Mouse (Mus musculus) erythroblast, embryonic 14.5 days (primary cell): ENCODE measurements at regions not wholly inside any gene's neighbourhood (a gene's known extent, or its start where the extent isn't known, plus 50 kb on each side); places are given as distances from the start of the nearest gene placed in this dataset.

ENCODE experiments used
- H3K27me3 ChIP-seq: 2 replicates; pipeline ENCODE4 v1.6.1; 2012; ENCODE audit warnings: inconsistent platforms; ENCODE audit not compliant: control insufficient read depth
- H3K36me3 ChIP-seq: 2 replicates; pipeline ENCODE4 v1.6.1; 2012; ENCODE audit warnings: mild to moderate bottlenecking, inconsistent platforms; ENCODE audit not compliant: control insufficient read depth
- H3K4me1 ChIP-seq: 2 replicates; pipeline ENCODE4 v1.6.1; 2012; ENCODE audit warnings: inconsistent platforms; ENCODE audit not compliant: control insufficient read depth
- H3K4me3 ChIP-seq: replicated peaks from 2 replicates; pipeline ENCODE3; 2012; ENCODE audit warnings: moderate library complexity, mild to moderate bottlenecking, inconsistent platforms
- H3K9me3 ChIP-seq: 2 replicates; pipeline ENCODE4 v1.6.1; 2012; ENCODE audit warnings: low read length, inconsistent platforms, mixed read lengths; ENCODE audit not compliant: control insufficient read depth
- GATA1 ChIP-seq: IDR thresholded peaks from 2 replicates; pipeline ENCODE4 v1.6.1; 2012; ENCODE audit warnings: low read length, inconsistent platforms, mixed read lengths
- TAL1 ChIP-seq: IDR thresholded peaks from 3 replicates; pipeline ENCODE4 v1.6.1; 2012; ENCODE audit warnings: low read length, inconsistent platforms, mixed read lengths

GRCm38 (mm10) chr6:98178005-98178404 is 164.5 kb downstream of the Gm765 start:
- Histone ChIP-seq H3K9me3 (no peaks in the 10 kb centered on the region), H3K4me1 (no peaks in the 10 kb centered on the region), H3K4me3 (no peak overlapping the region), H3K27me3 (no peaks in the 10 kb centered on the region), H3K36me3 (no peaks in the 10 kb centered on the region)
- TF ChIP-seq TAL1, result no peak
- TF ChIP-seq GATA1, result no peak

GRCm38 (mm10) chr6:98149043-98149813 is 193.3 kb downstream of the Gm765 start:
- peaks cover 2% of the 10 kb centered on the region; the same call in 1 of the 2 replicates for H3K9me3 ChIP-seq
- no peaks in the 10 kb centered on the region for H3K4me1 ChIP-seq
- no peaks in the 10 kb centered on the region for H3K36me3 ChIP-seq
- no peaks in the 10 kb centered on the region for H3K27me3 ChIP-seq
- H3K4me3 ChIP-seq, result no peak overlapping the region
- no peak for TF ChIP-seq TAL1
- TF ChIP-seq GATA1, result no peak

GRCm38 (mm10) chr6:98147855-98148254 is 194.7 kb downstream of the Gm765 start:
- TF ChIP-seq TAL1, result no peak
- no peak for TF ChIP-seq GATA1
- H3K27me3 ChIP-seq, result no peaks in the 10 kb centered on the region
- no peaks in the 10 kb centered on the region for H3K36me3 ChIP-seq
- no peaks in the 10 kb centered on the region for H3K4me1 ChIP-seq
- peaks cover 2% of the 10 kb centered on the region; the same call in 1 of the 2 replicates for H3K9me3 ChIP-seq
- H3K4me3 ChIP-seq, result no peak overlapping the region

GRCm38 (mm10) chr6:98132931-98133330 is 209.6 kb downstream of the Gm765 start:
- H3K36me3 ChIP-seq, result no peaks in the 10 kb centered on the region
- no peak overlapping the region for H3K4me3 ChIP-seq
- H3K27me3 ChIP-seq, result no peaks in the 10 kb centered on the region
- no peaks in the 10 kb centered on the region for H3K9me3 ChIP-seq
- TF ChIP-seq GATA1 (no peak), TAL1 (no peak)
- H3K4me1 ChIP-seq, result no peaks in the 10 kb centered on the region

DNA sequence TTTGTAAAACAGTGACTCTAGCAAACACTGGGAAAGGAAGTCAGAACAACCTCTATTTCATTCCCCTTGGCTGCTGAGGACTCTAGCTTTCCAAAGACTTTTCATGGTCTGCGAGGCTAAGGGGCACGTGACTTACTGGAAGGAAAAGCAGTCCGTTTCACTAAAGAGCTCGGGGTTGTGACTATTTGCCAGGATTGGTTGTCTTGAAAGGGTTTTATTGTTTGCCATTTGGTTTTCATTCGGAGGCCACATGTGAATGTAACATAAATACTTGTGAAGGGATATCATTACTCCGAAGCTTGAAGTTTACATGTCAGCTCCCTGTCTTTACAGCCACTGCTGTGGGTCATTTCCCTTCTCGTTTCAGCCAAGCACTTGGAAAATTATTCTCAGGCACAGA is 217.1 kb downstream of the Gm765 start:
- TF ChIP-seq GATA1, result no peak
- no peak for TF ChIP-seq TAL1

DNA sequence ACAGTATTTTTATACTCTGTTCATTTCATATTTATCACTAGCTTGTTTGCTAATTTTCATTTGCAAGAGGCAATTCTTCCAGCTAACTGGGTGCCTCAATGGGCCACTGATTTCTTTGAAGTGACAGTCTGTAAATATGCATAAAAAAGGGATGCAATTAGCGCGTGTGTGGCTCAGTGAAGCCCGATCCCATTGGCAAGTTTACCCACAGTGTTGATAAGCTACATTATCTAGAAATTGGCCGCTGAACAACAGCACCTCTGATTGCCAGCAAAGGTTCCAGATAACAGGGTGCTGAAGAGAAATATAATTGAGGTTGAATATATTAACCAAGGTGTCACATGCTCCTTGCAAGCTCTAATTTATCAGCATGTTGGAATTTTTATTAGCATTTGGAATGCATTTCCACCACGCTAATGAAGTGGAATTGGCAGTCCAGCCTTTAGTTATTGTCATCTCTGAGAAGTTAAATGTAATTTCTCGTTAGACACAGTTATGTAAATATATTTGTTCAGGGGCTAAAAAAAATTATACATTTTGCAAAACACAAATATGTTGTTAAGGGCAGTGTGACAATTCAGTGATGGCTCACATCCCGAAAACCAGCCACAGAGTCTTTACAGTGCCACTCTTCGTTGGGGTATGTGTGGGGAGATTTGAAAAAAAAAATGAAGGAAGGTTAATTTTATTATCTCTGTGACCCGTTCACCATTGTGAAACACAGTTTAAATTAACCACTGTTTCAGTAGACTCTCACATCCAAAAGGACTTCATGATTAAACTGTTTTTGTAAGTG is 224.0 kb downstream of the Gm765 start:
- H3K36me3 ChIP-seq, result no peaks in the 10 kb centered on the region
- TF ChIP-seq GATA1 (no peak), TAL1 (no peak)
- H3K27me3 ChIP-seq, result no peaks in the 10 kb centered on the region
- no peak overlapping the region for H3K4me3 ChIP-seq
- no peaks in the 10 kb centered on the region for H3K4me1 ChIP-seq
- no peaks in the 10 kb centered on the region; the same call in 1 of the 2 replicates for H3K9me3 ChIP-seq

More for the DNA sequence above, 217.1 kb downstream of the Gm765 start:
- Histone ChIP-seq H3K36me3 (no peaks in the 10 kb centered on the region), H3K4me1 (no peaks in the 10 kb centered on the region), H3K27me3 (no peaks in the 10 kb centered on the region), H3K4me3 (no peak overlapping the region), H3K9me3 (no peaks in the 10 kb centered on the region)

DNA sequence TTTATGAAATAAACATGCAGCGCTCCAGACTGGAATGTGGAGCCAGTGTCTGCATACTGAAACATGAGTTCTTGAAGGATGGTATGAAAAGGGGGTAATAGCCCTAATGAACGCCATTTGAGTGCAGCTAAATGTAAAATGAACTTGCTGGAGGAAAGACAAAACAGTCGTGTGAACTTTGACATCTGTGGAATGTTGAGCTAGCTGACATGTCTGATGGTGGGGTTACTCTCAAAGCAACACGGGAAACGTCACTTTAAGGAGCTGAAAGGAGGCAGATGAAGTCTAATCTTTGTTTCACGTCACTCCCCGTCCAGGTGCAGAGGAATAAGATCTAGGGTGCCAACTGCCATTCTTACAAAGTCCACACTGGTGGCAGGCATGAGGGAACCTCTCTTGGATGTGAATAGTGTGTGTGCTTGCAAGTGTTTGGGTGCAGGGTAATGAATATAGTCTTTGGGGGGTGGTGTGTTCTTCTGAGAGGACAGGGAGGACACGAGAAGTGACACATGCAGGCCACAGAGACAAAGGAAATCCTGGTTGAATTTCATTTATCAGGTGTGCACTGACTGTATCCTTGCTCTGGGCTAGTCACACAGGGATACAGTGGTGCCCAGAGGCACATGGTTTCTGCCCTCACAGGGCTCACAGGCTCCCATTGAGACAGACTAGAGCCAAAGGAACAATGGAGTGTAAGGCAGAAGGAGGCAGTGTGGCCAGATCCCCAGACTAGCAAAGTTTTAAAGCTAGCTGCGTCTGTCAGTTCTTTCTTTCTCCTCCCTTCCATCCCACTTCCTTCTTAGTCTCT is 228.0 kb downstream of the Gm765 start:
- Histone ChIP-seq H3K36me3 (no peaks in the 10 kb centered on the region), H3K4me1 (no peaks in the 10 kb centered on the region), H3K27me3 (no peaks in the 10 kb centered on the region), H3K9me3 (no peaks in the 10 kb centered on the region; the same call in 1 of the 2 replicates), H3K4me3 (no peak overlapping the region)
- TF ChIP-seq GATA1 (no peak), TAL1 (no peak)

- Histone ChIP-seq H3K4me1 (no peaks in the 10 kb centered on the region), H3K27me3 (no peaks in the 10 kb centered on the region), H3K9me3 (no peaks in the 10 kb centered on the region; the same call in 1 of the 2 replicates), H3K4me3 (no peak overlapping the region), H3K36me3 (no peaks in the 10 kb centered on the region)
- TF ChIP-seq TAL1 (no peak), GATA1 (no peak)
Measured at GRCm38 (mm10) chr6:98113708-98114107, 228.8 kb downstream of the Gm765 start.
